Mouse (Mus musculus) c-Kit-positive CD71-positive TER-119-negative erythroid progenitor cells, embryonic 14.5 days (primary cell): Measurements from ENCODE around the gene Olfr172.

ENCODE experiments used
- DNase-seq: peaks from one replicate; pipeline ENCODE4 v3.0.0-alpha.2; 2013; ENCODE audit warnings: low read depth

Olfr172 gene

GRCm38 (mm10) chr16:58763076-58763475 lies at the start of gene Olfr172:
Gene Olfr172 (minus strand): TSS chr16:58763176.
- no peak for DNase-seq

- no peak for DNase-seq
These were observed 37.2 kb upstream of the Olfr172 start, which contains the start of gene Olfr173 for GRCm38 (mm10) chr16:58800168-58800567. Gene Olfr173 (minus strand): TSS chr16:58800268.

GRCm38 (mm10) chr16:58756191-58756590 lies 6.8 kb downstream of the Olfr172 start:
- no peak for DNase-seq

GRCm38 (mm10) chr16:58751314-58751713 lies 11.7 kb downstream of the Olfr172 start:
- no peak for DNase-seq

GRCm38 (mm10) chr16:58746715-58747114 lies 16.3 kb downstream of the Olfr172 start:
- no peak for DNase-seq

- no peak for DNase-seq
These were observed 22.2 kb downstream of the Olfr172 start for GRCm38 (mm10) chr16:58740751-58741150.

GRCm38 (mm10) chr16:58738800-58739199 lies 24.2 kb downstream of the Olfr172 start:
- DNase-seq = peak; percentile 47

GRCm38 (mm10) chr16:58738205-58738604 lies 24.8 kb downstream of the Olfr172 start:
- DNase-seq = no peak

GRCm38 (mm10) chr16:58728176-58728671 lies 34.8 kb downstream of the Olfr172 start:
- DNase-seq = peak; percentile 21

GRCm38 (mm10) chr16:58727477-58728131 lies 35.4 kb downstream of the Olfr172 start, which contains the start of gene Cldnd1:
Gene Cldnd1 (plus strand): TSS chr16:58727910.
- peak; percentile 91 for DNase-seq

- DNase-seq = no peak
These were observed 36.1 kb downstream of the Olfr172 start for GRCm38 (mm10) chr16:58726680-58727476.

GRCm38 (mm10) chr16:58722292-58722691 lies 40.7 kb downstream of the Olfr172 start:
- DNase-seq = no peak

GRCm38 (mm10) chr16:58718666-58719120 lies 44.3 kb downstream of the Olfr172 start, which contains the start of gene Gpr15:
Gene Gpr15 (minus strand): TSS chr16:58719070.
- DNase-seq = no peak

- DNase-seq = no peak
These were observed 48.0 kb downstream of the Olfr172 start for GRCm38 (mm10) chr16:58715018-58715417.

- DNase-seq = no peak
These were observed 49.8 kb downstream of the Olfr172 start for GRCm38 (mm10) chr16:58713128-58713527.

- no peak for DNase-seq
These were observed 50.8 kb downstream of the Olfr172 start for GRCm38 (mm10) chr16:58712221-58712620.
